Mouse (Mus musculus): ENCODE results near the gene Col25a1. TPM values are rescaled to one million over a fixed set of nuclear protein-coding genes. Genes with fewer than 3 reads are reported as not detected.

Col25a1 gene
- polyA plus RNA-seq, 1 experiment from 2014 or later: 17.5 TPM

DNA sequence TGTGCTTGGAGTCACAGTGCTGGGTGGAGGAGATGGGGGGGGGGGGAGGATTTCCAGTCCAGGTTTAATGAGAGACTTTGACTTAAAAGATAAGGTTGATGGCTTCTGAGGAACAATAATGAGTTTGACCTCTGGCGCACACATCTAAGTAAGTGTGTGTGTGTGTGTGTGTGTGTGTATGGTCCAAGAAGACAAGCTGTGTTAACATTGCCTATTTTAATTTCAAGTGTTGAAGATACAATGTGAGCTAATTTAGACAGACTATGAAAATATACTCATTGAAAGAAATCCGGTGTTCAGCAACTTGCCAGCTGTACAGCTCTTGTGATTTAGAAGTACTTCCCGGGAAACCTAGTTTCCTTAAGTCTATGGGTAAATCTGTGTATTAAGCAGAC is 199.3 kb downstream of the Col25a1 start:
- 52% methylated on average over 3 of the region's 3 CpGs for WGBS

GRCm38 (mm10) chr3:130332347-130332913 is 201.1 kb downstream of the Col25a1 start:
- no peak; the same call in 1 of the 2 replicates for ATAC-seq (ENCODE audit: borderline replicate concordance, extremely low read depth, low FRiP score, low TSS enrichment)
- H3K4me2 ChIP-seq: no peak overlapping the region

More for the DNA sequence above, 199.3 kb downstream of the Col25a1 start:
- H3K9me3 ChIP-seq: no peaks in the 10 kb centered on the region
- H3K27me3 ChIP-seq: no peaks in the 10 kb centered on the region
- no peak overlapping the region for H3K4me3 ChIP-seq
- peaks cover 20% of the 10 kb centered on the region for H3K4me1 ChIP-seq
- no peak overlapping the region for H3K4me2 ChIP-seq
- H3K9ac ChIP-seq: no peak overlapping the region
- H3K27ac ChIP-seq: peak overlapping the region; percentile 42; the same call in 1 of the 2 replicates
- H3K36me3 ChIP-seq: no peaks in the 10 kb centered on the region
- ATAC-seq (ENCODE audit: borderline replicate concordance, extremely low read depth, low FRiP score, low TSS enrichment): peak; percentile 81

DNA sequence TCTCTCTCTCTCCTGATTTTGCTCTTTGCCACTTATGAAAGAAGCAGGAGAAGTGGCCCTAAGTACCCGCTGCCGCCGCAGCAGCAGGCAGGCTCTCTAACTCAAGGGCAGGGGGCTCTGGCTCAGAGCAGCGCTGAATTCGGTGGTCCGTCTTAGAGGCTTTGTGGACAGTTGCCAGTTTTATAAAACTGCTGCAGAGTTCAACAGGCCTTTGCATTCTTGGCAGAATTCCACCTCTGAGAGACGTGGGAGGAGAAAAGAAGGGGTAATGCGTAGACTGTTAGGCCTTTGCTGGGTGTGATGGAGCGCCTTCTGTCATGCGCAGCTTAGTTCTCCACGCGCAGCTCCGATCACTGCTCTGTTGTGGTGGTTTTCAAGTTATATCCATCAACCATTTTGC is 206.6 kb downstream of the Col25a1 start:
- Histone ChIP-seq H3K9ac (no peak overlapping the region; the same call in 1 of the 2 replicates), H3K9me3 (no peaks in the 10 kb centered on the region), H3K27me3 (no peaks in the 10 kb centered on the region), H3K27ac (peak overlapping the region; percentile 85), H3K36me3 (no peaks in the 10 kb centered on the region), H3K4me3 (peak overlapping the region; percentile 13), H3K4me2 (peak overlapping the region; percentile 42), H3K4me1 (peaks cover 35% of the 10 kb centered on the region)
- 7% methylated on average over 13 of the region's 13 CpGs for WGBS
- ATAC-seq (ENCODE audit: borderline replicate concordance, extremely low read depth, low FRiP score, low TSS enrichment): peak; percentile 92

More at GRCm38 (mm10) chr3:130332347-130332913, 201.1 kb downstream of the Col25a1 start:
- WGBS: 28% methylated on average over 3 of the region's 3 CpGs
- Histone ChIP-seq H3K4me3 (no peak overlapping the region), H3K27ac (peak overlapping the region; percentile 55), H3K4me1 (peaks cover 26% of the 10 kb centered on the region), H3K9me3 (no peaks in the 10 kb centered on the region), H3K9ac (no peak overlapping the region), H3K27me3 (no peaks in the 10 kb centered on the region), H3K36me3 (no peaks in the 10 kb centered on the region)

DNA sequence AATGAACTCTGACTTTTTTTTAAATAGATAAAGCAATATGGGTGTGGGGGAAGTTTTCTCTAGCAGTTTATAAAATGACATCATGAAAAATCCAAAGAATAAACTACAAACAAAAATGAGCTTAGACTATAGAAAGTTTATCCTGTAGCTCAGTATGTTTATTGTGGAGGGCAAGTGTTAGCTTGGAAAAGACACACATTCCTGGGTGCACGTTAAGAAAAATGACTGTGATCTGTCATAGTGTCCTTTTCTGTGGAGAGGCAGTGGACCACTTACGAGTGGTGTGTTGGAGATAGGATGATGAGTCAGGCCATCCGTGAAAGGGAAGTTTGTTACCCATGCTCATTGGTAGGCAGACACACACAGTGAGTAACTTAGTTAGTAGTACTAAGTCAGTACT is 207.1 kb downstream of the Col25a1 start:
- H3K27ac ChIP-seq: peak overlapping the region; percentile 77
- no peak overlapping the region for H3K4me3 ChIP-seq
- H3K9ac ChIP-seq: no peak overlapping the region
- peak; percentile 53; the same call in 1 of the 2 replicates for ATAC-seq (ENCODE audit: borderline replicate concordance, extremely low read depth, low FRiP score, low TSS enrichment)
- H3K4me2 ChIP-seq: peak overlapping the region; percentile 42; the same call in 1 of the 2 replicates
- 23% methylated on average over 3 of the region's 3 CpGs for WGBS
- no peaks in the 10 kb centered on the region for H3K36me3 ChIP-seq
- H3K27me3 ChIP-seq: no peaks in the 10 kb centered on the region
- peaks cover 34% of the 10 kb centered on the region for H3K4me1 ChIP-seq
- no peaks in the 10 kb centered on the region for H3K9me3 ChIP-seq

- H3K36me3 ChIP-seq: no peaks in the 10 kb centered on the region
- peaks cover 21% of the 10 kb centered on the region for H3K4me1 ChIP-seq
- no peak overlapping the region for H3K4me3 ChIP-seq
- no peak overlapping the region for H3K9ac ChIP-seq
- H3K4me2 ChIP-seq: no peak overlapping the region
- no peak for ATAC-seq (ENCODE audit: borderline replicate concordance, extremely low read depth, low FRiP score, low TSS enrichment)
- H3K9me3 ChIP-seq: no peaks in the 10 kb centered on the region
- H3K27me3 ChIP-seq: no peaks in the 10 kb centered on the region
- 61% methylated on average over 6 of the region's 6 CpGs for WGBS
- H3K27ac ChIP-seq: no peak overlapping the region
These were observed 218.9 kb downstream of the Col25a1 start for GRCm38 (mm10) chr3:130350161-130350560.

DNA sequence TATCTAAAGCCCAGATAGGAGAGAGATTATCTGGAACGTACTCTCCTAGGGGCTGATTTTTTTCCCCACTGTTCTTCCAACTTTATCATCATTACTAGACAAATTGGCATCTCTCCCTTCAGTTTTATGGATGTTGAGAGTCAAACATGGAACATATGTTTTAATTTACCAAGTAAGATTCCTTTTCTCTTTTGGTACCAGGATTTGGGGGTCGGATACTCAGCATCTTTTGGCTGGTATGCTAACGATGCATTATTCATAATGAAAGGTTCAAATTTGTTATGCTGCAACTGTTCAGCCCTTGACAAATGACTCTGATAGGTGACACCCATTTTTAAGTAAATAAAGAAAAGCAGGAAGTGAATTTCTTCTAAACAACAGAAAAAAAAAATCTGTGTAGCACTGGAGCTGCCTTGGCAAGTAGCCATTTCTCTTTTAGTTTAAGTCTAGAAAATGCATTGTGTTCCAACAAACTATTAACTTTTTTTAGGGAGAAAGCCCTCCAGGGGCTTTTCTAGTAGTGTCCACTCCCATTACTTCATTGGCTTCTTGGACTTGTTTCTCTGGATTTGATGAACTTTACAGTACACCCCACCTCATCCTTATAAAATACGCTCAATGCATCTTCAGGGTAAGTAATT is 223.2 kb downstream of the Col25a1 start:
- peak; percentile 49; the same call in 1 of the 2 replicates for ATAC-seq (ENCODE audit: borderline replicate concordance, extremely low read depth, low FRiP score, low TSS enrichment)
- Histone ChIP-seq H3K4me1 (peaks cover 28% of the 10 kb centered on the region), H3K36me3 (no peaks in the 10 kb centered on the region), H3K9ac (no peak overlapping the region), H3K9me3 (no peaks in the 10 kb centered on the region), H3K27me3 (no peaks in the 10 kb centered on the region), H3K4me2 (no peak overlapping the region; the same call in 1 of the 2 replicates), H3K27ac (peak overlapping the region; percentile 33), H3K4me3 (no peak overlapping the region)
- 48% methylated on average over 4 of the region's 4 CpGs for WGBS

DNA sequence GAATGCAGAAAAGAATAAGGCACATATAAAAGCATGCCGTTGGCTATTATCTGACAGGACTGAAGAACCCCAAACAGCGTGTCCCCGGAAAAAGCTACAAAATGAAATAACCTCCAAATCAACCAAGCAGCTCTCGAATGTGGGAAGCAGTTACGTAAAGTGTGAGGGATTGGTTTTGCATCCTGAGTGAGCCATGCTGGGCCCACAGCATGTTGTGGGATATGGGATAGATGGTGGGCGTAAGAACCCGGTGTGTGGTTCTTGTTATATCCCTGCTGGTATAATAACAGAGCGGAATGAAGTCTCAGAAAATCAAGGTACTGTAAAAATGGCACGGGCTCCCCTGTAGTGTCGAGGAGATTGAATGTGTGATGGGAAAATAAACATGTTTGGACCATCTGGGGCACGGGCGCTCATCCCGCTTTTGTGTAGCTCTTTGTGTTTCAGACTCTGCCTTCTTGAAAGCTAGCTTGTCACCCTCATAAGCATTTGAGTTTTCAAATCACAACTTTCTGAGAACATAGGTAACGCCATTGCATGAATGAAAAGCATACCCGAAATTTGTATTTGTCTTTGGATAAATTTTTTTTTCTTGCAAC is 225.4 kb downstream of the Col25a1 start:
- Histone ChIP-seq H3K9me3 (no peaks in the 10 kb centered on the region), H3K9ac (no peak overlapping the region), H3K4me1 (peaks cover 28% of the 10 kb centered on the region), H3K36me3 (no peaks in the 10 kb centered on the region), H3K4me3 (no peak overlapping the region), H3K27ac (0 out of 2 replicates have a peak overlapping the region, but pooled peaks have one; percentile 3), H3K27me3 (no peaks in the 10 kb centered on the region), H3K4me2 (no peak overlapping the region)
- WGBS: 89% methylated on average over 15 of the region's 15 CpGs
- no peak for ATAC-seq (ENCODE audit: borderline replicate concordance, extremely low read depth, low FRiP score, low TSS enrichment)

DNA sequence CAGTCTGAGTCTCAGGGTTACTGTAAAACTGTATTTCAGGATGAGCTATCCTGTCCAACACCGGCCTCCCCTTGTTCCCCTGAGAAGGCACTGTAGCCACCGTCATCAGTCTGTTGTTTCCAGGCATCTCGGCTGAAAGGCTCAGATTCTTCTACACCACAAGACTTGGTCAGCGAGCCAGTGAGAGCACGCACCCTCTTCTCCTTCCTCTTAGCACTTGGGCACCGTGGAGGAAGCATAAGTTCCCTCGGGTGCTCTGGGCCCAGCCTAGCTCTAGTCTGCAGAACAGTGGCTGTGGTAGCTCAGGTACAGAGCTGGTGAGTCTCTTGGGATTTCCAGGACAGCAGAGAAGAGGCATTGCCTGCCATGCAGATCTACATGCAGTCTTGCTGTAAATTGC is 229.5 kb downstream of the Col25a1 start:
- no peak for ATAC-seq (ENCODE audit: borderline replicate concordance, extremely low read depth, low FRiP score, low TSS enrichment)

DNA sequence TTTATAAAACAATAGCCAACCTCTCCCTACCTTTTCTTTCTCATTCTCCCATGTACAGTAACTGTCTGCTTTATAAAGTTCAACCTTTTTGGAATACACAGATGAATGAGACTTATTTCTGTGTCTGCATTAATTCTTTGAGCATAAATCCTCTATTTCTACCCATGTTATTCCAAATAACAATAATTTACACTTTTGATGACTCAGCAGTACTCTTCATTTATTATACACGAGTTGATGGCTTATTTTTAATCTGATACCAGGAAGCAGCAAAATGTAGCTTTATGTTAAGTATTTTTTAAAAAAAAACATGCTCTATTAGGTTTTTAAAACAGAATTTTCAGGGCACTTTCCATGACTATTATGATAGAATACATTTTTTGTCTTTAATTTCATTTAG is 230.6 kb downstream of the Col25a1 start:
- Histone ChIP-seq H3K36me3 (no peaks in the 10 kb centered on the region), H3K4me2 (no peak overlapping the region), H3K9me3 (no peaks in the 10 kb centered on the region), H3K4me3 (no peak overlapping the region), H3K27ac (no peak overlapping the region), H3K9ac (no peak overlapping the region), H3K4me1 (0 out of 2 replicates have a peak, but pooled peaks cover 4% of the 10 kb centered on the region), H3K27me3 (no peaks in the 10 kb centered on the region)
- ATAC-seq (ENCODE audit: borderline replicate concordance, extremely low read depth, low FRiP score, low TSS enrichment): no peak
- 35% methylated on average over 1 of the region's 1 CpGs for WGBS

More for the DNA sequence above, 229.5 kb downstream of the Col25a1 start:
- Histone ChIP-seq H3K4me1 (peaks cover 9% of the 10 kb centered on the region), H3K27ac (no peak overlapping the region; the same call in 1 of the 2 replicates), H3K9me3 (no peaks in the 10 kb centered on the region), H3K9ac (no peak overlapping the region), H3K4me3 (no peak overlapping the region), H3K36me3 (no peaks in the 10 kb centered on the region), H3K27me3 (no peaks in the 10 kb centered on the region), H3K4me2 (no peak overlapping the region)
- WGBS: 68% methylated on average over 7 of the region's 7 CpGs

- ATAC-seq (ENCODE audit: borderline replicate concordance, extremely low read depth, low FRiP score, low TSS enrichment): no peak
- no peaks in the 10 kb centered on the region for H3K27me3 ChIP-seq
- H3K9ac ChIP-seq: no peak overlapping the region
- no peak overlapping the region for H3K4me3 ChIP-seq
- no peak overlapping the region for H3K27ac ChIP-seq
- H3K4me2 ChIP-seq: no peak overlapping the region
- H3K36me3 ChIP-seq: no peaks in the 10 kb centered on the region
- H3K4me1 ChIP-seq: peaks cover 10% of the 10 kb centered on the region; the same call in 1 of the 2 replicates
- H3K9me3 ChIP-seq: no peaks in the 10 kb centered on the region
- 76% methylated on average over 7 of the region's 7 CpGs for WGBS
These were observed 231.6 kb downstream of the Col25a1 start for GRCm38 (mm10) chr3:130362797-130363367.

- ATAC-seq (ENCODE audit: borderline replicate concordance, extremely low read depth, low FRiP score, low TSS enrichment): peak; percentile 95
- Histone ChIP-seq H3K4me3 (no peak overlapping the region), H3K36me3 (no peaks in the 10 kb centered on the region), H3K4me2 (no peak overlapping the region), H3K27ac (peak overlapping the region; percentile 86), H3K4me1 (peaks cover 26% of the 10 kb centered on the region), H3K9ac (no peak overlapping the region), H3K9me3 (no peaks in the 10 kb centered on the region), H3K27me3 (no peaks in the 10 kb centered on the region)
- WGBS: 47% methylated on average over 8 of the region's 8 CpGs
These were observed 235.8 kb downstream of the Col25a1 start for GRCm38 (mm10) chr3:130366917-130367610.

All from lung, embryonic 15.5 days (tissue).